Mouse (Mus musculus) stomach, embryonic 15.5 days (tissue): ENCODE measurements at regions not wholly inside any gene's neighbourhood (a gene's known extent, or its start where the extent isn't known, plus 50 kb on each side); places are given as distances from the start of the nearest gene placed in this dataset.
"Not testable (repeated sequence)": the region's sequence is repeated elsewhere in the genome, so short reads cannot be mapped to it uniquely, and the experiment has no call there.

Source experiments
- ATAC-seq: fragments of 200-750 bp; cut with Nextera tagmentation; 2 replicates; pipeline ENCODE4 v1.8.0; 2017; ENCODE audit warnings: low read depth, moderate number of reproducible peaks, moderate TSS enrichment; ENCODE audit not compliant: insufficient read depth, low FRiP score
- H3K27ac ChIP-seq: fragments of 300-500 bp; sonication (generic); 2 replicates; pipeline ENCODE4 v1.5.1; 2015; ENCODE audit warnings: mild to moderate bottlenecking, inconsistent platforms
- H3K27me3 ChIP-seq: fragments of 300-500 bp; sonication (generic); replicated peaks from 2 replicates; pipeline ENCODE4 v1.6.1; 2015; ENCODE audit warnings: inconsistent platforms
- H3K36me3 ChIP-seq: fragments of 300-500 bp; sonication (generic); 2 replicates; pipeline ENCODE4 v1.6.1; 2015; ENCODE audit warnings: inconsistent platforms
- H3K4me1 ChIP-seq: fragments of 300-500 bp; sonication (generic); 2 replicates; pipeline ENCODE4 v1.6.1; 2015; ENCODE audit warnings: inconsistent platforms
- H3K4me2 ChIP-seq: fragments of 300-500 bp; sonication (generic); 2 replicates; pipeline ENCODE4 v1.6.1; 2015; ENCODE audit warnings: mild to moderate bottlenecking, inconsistent platforms
- H3K4me3 ChIP-seq: fragments of 300-500 bp; sonication (generic); replicated peaks from 2 replicates; pipeline ENCODE4 v1.5.1; 2015; ENCODE audit warnings: inconsistent platforms
- H3K9ac ChIP-seq: fragments of 300-500 bp; sonication (generic); 2 replicates; pipeline ENCODE4 v1.6.1; 2015; ENCODE audit warnings: inconsistent platforms
- H3K9me3 ChIP-seq: fragments of 300-500 bp; sonication (generic); 2 replicates; pipeline ENCODE4 v1.6.1; 2016; ENCODE audit warnings: inconsistent platforms
- WGBS: fragments of 180-500 bp; shearing (Covaris S2); methylation state at CpG from one replicate; pipeline ENCODE4 v1.1.7; 2015; 5-methylcytosine and 5-hydroxymethylcytosine counted together

GRCm38 (mm10) chr12:112299603-112300002, 153.6 kb downstream of the Kif26a start:
- H3K4me1 ChIP-seq, result no peaks in the 10 kb centered on the region
- H3K4me3 ChIP-seq, result no peak overlapping the region
- H3K36me3 ChIP-seq, result no peaks in the 10 kb centered on the region
- no peak overlapping the region for H3K27ac ChIP-seq
- no peak overlapping the region for H3K9ac ChIP-seq
- no peak for ATAC-seq
- H3K4me2 ChIP-seq, result no peak overlapping the region
- no peaks in the 10 kb centered on the region for H3K9me3 ChIP-seq
- no peaks in the 10 kb centered on the region for H3K27me3 ChIP-seq
- whole genome bisulfite sequencing, result 75% methylated on average over 6 of the region's 6 CpGs

- whole genome bisulfite sequencing, result 65% methylated on average over 4 of the region's 4 CpGs
- Histone ChIP-seq H3K4me1 (no peaks in the 10 kb centered on the region), H3K36me3 (no peaks in the 10 kb centered on the region), H3K9me3 (no peaks in the 10 kb centered on the region), H3K4me2 (no peak overlapping the region), H3K27me3 (no peaks in the 10 kb centered on the region), H3K9ac (no peak overlapping the region), H3K4me3 (no peak overlapping the region), H3K27ac (no peak overlapping the region)
- no peak for ATAC-seq
Measured at GRCm38 (mm10) chr12:112300125-112300524, 154.1 kb downstream of the Kif26a start.

- WGBS, result 26% methylated on average over 13 of the region's 13 CpGs
- Histone ChIP-seq H3K9me3 (no peaks in the 10 kb centered on the region), H3K4me2 (no peak overlapping the region), H3K4me3 (no peak overlapping the region), H3K36me3 (no peaks in the 10 kb centered on the region), H3K9ac (no peak overlapping the region), H3K27ac (no peak overlapping the region), H3K4me1 (no peaks in the 10 kb centered on the region), H3K27me3 (no peaks in the 10 kb centered on the region)
- no peak for ATAC-seq
Measured at GRCm38 (mm10) chr12:112301411-112301891, 155.4 kb downstream of the Kif26a start.

- 37% methylated on average over 8 of the region's 8 CpGs for WGBS
Measured at GRCm38 (mm10) chr12:112301929-112302328, 155.9 kb downstream of the Kif26a start.

GRCm38 (mm10) chr12:112306208-112306607, 160.2 kb downstream of the Kif26a start:
- no peak overlapping the region for H3K9ac ChIP-seq
- 54% methylated on average over 7 of the region's 7 CpGs for WGBS
- H3K4me3 ChIP-seq, result no peak overlapping the region
- no peak overlapping the region for H3K27ac ChIP-seq
- H3K27me3 ChIP-seq, result no peaks in the 10 kb centered on the region
- H3K4me1 ChIP-seq, result no peaks in the 10 kb centered on the region
- H3K9me3 ChIP-seq, result no peaks in the 10 kb centered on the region
- no peaks in the 10 kb centered on the region for H3K36me3 ChIP-seq
- no peak for ATAC-seq
- H3K4me2 ChIP-seq, result no peak overlapping the region

More at GRCm38 (mm10) chr12:112301929-112302328, 155.9 kb downstream of the Kif26a start:
- no peaks in the 10 kb centered on the region for H3K36me3 ChIP-seq
- no peak overlapping the region for H3K4me2 ChIP-seq
- no peak for ATAC-seq
- no peak overlapping the region for H3K4me3 ChIP-seq
- H3K27ac ChIP-seq, result no peak overlapping the region
- H3K9me3 ChIP-seq, result no peaks in the 10 kb centered on the region
- no peaks in the 10 kb centered on the region for H3K4me1 ChIP-seq
- H3K9ac ChIP-seq, result no peak overlapping the region
- H3K27me3 ChIP-seq, result no peaks in the 10 kb centered on the region

GRCm38 (mm10) chr12:112308016-112308415, 162.0 kb downstream of the Kif26a start:
- Histone ChIP-seq H3K4me1 (no peaks in the 10 kb centered on the region), H3K9ac (no peak overlapping the region), H3K9me3 (no peaks in the 10 kb centered on the region), H3K4me3 (no peak overlapping the region), H3K4me2 (no peak overlapping the region), H3K27ac (no peak overlapping the region), H3K36me3 (no peaks in the 10 kb centered on the region), H3K27me3 (no peaks in the 10 kb centered on the region)
- no peak for ATAC-seq

GRCm38 (mm10) chr12:112309096-112309495, 163.1 kb downstream of the Kif26a start:
- H3K9ac ChIP-seq, H3K36me3 ChIP-seq, H3K4me2 ChIP-seq, H3K4me3 ChIP-seq, H3K9me3 ChIP-seq, ATAC-seq, H3K27ac ChIP-seq, H3K4me1 ChIP-seq, H3K27me3 ChIP-seq: not testable (repeated sequence)
- WGBS, result 86% methylated on average over 13 of the region's 13 CpGs

GRCm38 (mm10) chr12:112309781-112310180, 163.8 kb downstream of the Kif26a start:
- WGBS, result 88% methylated on average over 10 of the region's 10 CpGs
- Histone ChIP-seq H3K4me1 (no peaks in the 10 kb centered on the region), H3K4me2 (no peak overlapping the region), H3K36me3 (no peaks in the 10 kb centered on the region), H3K9me3 (no peaks in the 10 kb centered on the region), H3K9ac (no peak overlapping the region), H3K4me3 (no peak overlapping the region), H3K27me3 (no peaks in the 10 kb centered on the region), H3K27ac (no peak overlapping the region)
- ATAC-seq, result no peak

GRCm38 (mm10) chr12:112310661-112311060, 164.7 kb downstream of the Kif26a start:
- Histone ChIP-seq H3K9ac (no peak overlapping the region), H3K27me3 (no peaks in the 10 kb centered on the region), H3K4me1 (no peaks in the 10 kb centered on the region), H3K36me3 (no peaks in the 10 kb centered on the region), H3K4me2 (no peak overlapping the region), H3K9me3 (no peaks in the 10 kb centered on the region), H3K4me3 (no peak overlapping the region), H3K27ac (no peak overlapping the region)
- WGBS, result 70% methylated on average over 10 of the region's 10 CpGs
- ATAC-seq, result no peak; the same call in 1 of the 2 replicates

- WGBS, result 91% methylated on average over 5 of the region's 5 CpGs
- no peak for ATAC-seq
- no peak overlapping the region for H3K4me3 ChIP-seq
- no peaks in the 10 kb centered on the region for H3K27me3 ChIP-seq
- H3K27ac ChIP-seq, result no peak overlapping the region
- H3K4me2 ChIP-seq, result no peak overlapping the region
- H3K9ac ChIP-seq, result no peak overlapping the region
- no peaks in the 10 kb centered on the region for H3K36me3 ChIP-seq
- H3K9me3 ChIP-seq, result no peaks in the 10 kb centered on the region
- H3K4me1 ChIP-seq, result no peaks in the 10 kb centered on the region
Measured at GRCm38 (mm10) chr12:112314781-112315180, 168.8 kb downstream of the Kif26a start.

- H3K9me3 ChIP-seq, result no peaks in the 10 kb centered on the region
- no peak overlapping the region for H3K9ac ChIP-seq
- H3K36me3 ChIP-seq, result no peaks in the 10 kb centered on the region
- no peak for ATAC-seq
- no peak overlapping the region for H3K27ac ChIP-seq
- 79% methylated on average over 9 of the region's 9 CpGs for WGBS
- no peaks in the 10 kb centered on the region for H3K27me3 ChIP-seq
- H3K4me2 ChIP-seq, result no peak overlapping the region
- H3K4me3 ChIP-seq, result no peak overlapping the region
- no peaks in the 10 kb centered on the region for H3K4me1 ChIP-seq
Measured at GRCm38 (mm10) chr12:112317191-112317590, 171.2 kb downstream of the Kif26a start.

- no peak for ATAC-seq
- H3K9me3 ChIP-seq, result no peaks in the 10 kb centered on the region
- H3K27me3 ChIP-seq, result no peaks in the 10 kb centered on the region
- 78% methylated on average over 5 of the region's 5 CpGs for WGBS
- no peak overlapping the region for H3K4me3 ChIP-seq
- H3K36me3 ChIP-seq, result no peaks in the 10 kb centered on the region
- H3K4me2 ChIP-seq, result no peak overlapping the region
- no peak overlapping the region for H3K27ac ChIP-seq
- no peak overlapping the region for H3K9ac ChIP-seq
- H3K4me1 ChIP-seq, result no peaks in the 10 kb centered on the region
Measured at GRCm38 (mm10) chr12:112318461-112318860, 170.8 kb upstream of the A530016L24Rik start.

- Histone ChIP-seq H3K36me3 (no peaks in the 10 kb centered on the region), H3K4me2 (no peak overlapping the region), H3K27ac (no peak overlapping the region), H3K27me3 (0 out of 2 replicates have a peak, but pooled peaks cover 4% of the 10 kb centered on the region), H3K9ac (no peak overlapping the region), H3K4me3 (no peak overlapping the region), H3K9me3 (no peaks in the 10 kb centered on the region), H3K4me1 (no peaks in the 10 kb centered on the region)
- no peak for ATAC-seq
- WGBS, result 53% methylated on average over 2 of the region's 2 CpGs
Measured at GRCm38 (mm10) chr12:112322196-112322595, 167.1 kb upstream of the A530016L24Rik start.
